Mouse (Mus musculus): ENCODE measurements around the gene Gramd2. TPM values are rescaled to one million over a fixed set of nuclear protein-coding genes. Genes with fewer than 3 reads are reported as not detected.
"Not testable (repeated sequence)": the region's sequence is repeated elsewhere in the genome, so short reads cannot be mapped to it uniquely, and the experiment has no call there.

Gene Gramd2
- polyA plus RNA-seq, 1 experiment from 2014 or later, result 1.3 TPM

DNA sequence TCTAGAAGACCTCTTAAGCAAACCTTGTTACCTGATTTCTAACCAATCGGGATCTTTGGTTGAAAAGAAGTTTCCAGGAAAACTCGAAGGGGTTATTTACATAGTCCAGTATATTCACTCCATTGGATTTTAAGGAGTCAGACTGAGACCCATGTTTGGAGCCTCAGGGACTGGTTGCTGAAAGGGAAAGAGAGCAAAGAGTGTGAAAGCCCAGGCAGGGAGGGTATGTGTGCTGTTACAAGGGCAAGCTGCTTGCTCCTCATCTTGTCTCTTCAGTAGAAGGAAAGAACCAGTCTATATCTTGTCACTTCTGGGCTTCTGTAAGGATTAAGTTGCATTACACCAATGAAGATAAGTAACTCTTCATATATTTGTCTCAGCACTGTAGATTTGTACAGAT lies 72.0 kb downstream of the Gramd2 start:
- Histone ChIP-seq H3K4me2 (peak overlapping the region; percentile 68), H3K4me1 (replicated peaks) (peaks cover 19% of the 10 kb centered on the region), H3K27me3 (no peaks in the 10 kb centered on the region), H3K9me3 (no peaks in the 10 kb centered on the region), H3K9ac (peak overlapping the region; percentile 93), H3K4me3 (peak overlapping the region; percentile 96), H3K36me3 (no peaks in the 10 kb centered on the region), H3K27ac (replicated peaks) (peak overlapping the region; percentile 95)
- ATAC-seq (ENCODE audit: low read depth), result no peak
- WGBS, result 17% methylated on average over 2 of the region's 2 CpGs

DNA sequence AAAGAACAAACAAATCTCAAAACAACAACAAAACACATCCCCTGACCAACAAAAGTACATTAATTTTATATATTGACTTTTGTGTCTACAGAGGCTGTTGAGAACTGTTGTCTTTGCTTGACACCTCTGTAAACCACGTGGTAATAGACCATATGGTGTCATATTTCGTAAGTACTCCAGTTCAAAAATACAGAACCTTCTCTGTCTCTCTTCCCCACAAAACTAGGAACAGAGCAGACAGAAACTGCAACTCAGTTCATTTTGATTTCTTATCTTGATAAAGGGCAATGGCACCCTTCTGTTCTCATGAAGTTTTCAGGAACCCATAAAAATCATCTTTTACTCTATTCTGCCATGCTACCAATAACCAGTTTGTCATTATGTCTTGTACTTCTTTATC lies 75.3 kb downstream of the Gramd2 start:
- Histone ChIP-seq H3K9me3 (no peaks in the 10 kb centered on the region), H3K4me2 (no peak overlapping the region), H3K36me3 (no peaks in the 10 kb centered on the region), H3K9ac (no peak overlapping the region), H3K4me1 (replicated peaks) (peaks cover 11% of the 10 kb centered on the region), H3K27me3 (no peaks in the 10 kb centered on the region), H3K4me3 (no peak overlapping the region), H3K27ac (replicated peaks) (no peak overlapping the region)
- 58% methylated on average over 2 of the region's 2 CpGs for WGBS
- no peak for ATAC-seq (ENCODE audit: low read depth)

DNA sequence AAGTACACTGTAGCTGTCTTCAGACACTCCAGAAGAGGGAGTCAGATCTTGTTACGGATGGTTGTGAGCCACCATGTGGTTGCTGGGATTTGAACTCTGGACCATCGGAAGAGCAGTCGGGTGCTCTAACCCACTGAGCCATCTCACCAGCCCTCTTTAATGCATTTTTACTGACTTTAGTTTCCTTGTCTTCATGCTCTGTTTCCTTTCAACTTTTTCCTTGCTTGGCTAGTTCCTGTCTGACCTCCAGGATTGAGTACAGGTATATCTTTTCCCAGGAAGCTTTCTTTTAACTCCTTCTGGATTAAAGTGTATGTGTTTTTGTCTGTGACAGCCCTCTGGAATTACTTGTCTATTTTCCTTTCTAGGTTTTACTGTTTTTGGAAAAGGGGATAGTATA lies 77.1 kb downstream of the Gramd2 start:
- H3K9me3 ChIP-seq; ATAC-seq (ENCODE audit: low read depth); H3K4me3 ChIP-seq; H3K27me3 ChIP-seq; H3K36me3 ChIP-seq; H3K27ac ChIP-seq (replicated peaks); H3K4me1 ChIP-seq (replicated peaks); H3K9ac ChIP-seq; H3K4me2 ChIP-seq: not testable (repeated sequence)
- 96% methylated on average over 3 of the region's 3 CpGs for WGBS

DNA sequence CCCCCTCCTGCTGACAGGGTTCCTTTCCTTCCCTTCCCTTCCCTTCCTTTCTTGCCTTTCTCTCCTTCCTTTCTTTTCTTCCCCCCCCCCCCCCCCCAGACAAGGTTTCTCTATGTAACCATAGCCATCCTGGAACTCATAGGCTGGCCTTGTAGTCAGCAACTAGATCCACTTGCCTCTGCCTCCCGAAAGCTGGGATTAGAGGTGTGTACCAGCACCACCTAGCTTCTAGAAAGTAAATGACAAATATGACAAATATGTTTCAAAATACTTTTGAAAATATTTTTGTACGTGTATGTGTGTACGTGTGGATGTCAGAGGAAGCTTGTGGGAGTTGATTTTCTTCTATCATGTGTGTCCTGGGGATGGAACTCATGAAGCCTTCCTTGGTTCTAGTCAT lies 80.6 kb downstream of the Gramd2 start:
- no peak overlapping the region for H3K4me2 ChIP-seq
- no peak for ATAC-seq (ENCODE audit: low read depth)
- H3K36me3 ChIP-seq, result no peaks in the 10 kb centered on the region
- no peaks in the 10 kb centered on the region for H3K27me3 ChIP-seq
- H3K4me1 ChIP-seq (replicated peaks), result no peaks in the 10 kb centered on the region
- H3K9me3 ChIP-seq, result no peaks in the 10 kb centered on the region
- H3K4me3 ChIP-seq, result no peak overlapping the region
- WGBS, result 89% methylated on average over 3 of the region's 3 CpGs
- H3K9ac ChIP-seq, result no peak overlapping the region
- H3K27ac ChIP-seq (replicated peaks), result no peak overlapping the region

DNA sequence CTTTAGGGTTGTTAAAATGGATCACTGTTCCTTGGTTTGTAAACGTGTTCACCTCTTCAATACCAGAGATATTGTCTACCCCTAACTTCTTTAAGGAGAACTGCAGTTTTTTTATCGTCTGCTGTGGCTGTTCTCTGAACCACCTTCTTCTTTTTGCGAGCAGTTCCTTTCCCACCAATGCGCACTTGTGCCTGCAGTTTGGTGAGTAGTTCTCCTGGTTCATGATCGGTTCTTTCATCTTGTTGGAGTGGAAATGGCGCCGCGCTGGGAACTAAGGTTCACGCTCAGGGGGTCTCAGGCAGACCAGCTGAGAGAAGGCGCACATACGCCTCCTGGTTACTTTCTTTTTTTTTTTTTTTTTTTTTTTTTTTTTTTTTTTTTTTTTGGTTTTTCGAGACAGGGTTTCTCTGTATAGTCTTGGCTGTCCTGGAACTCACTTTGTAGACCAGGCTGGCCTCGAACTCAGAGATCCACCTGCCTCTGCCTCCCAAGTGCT lies 87.1 kb downstream of the Gramd2 start:
- not testable (repeated sequence) for H3K4me1 ChIP-seq (replicated peaks); H3K9me3 ChIP-seq; H3K27me3 ChIP-seq; H3K9ac ChIP-seq; ATAC-seq (ENCODE audit: low read depth); H3K27ac ChIP-seq (replicated peaks); H3K36me3 ChIP-seq; H3K4me3 ChIP-seq; H3K4me2 ChIP-seq
- 94% methylated on average over 12 of the region's 13 CpGs for WGBS

Other genes starting within 250 kb of the Gramd2 start
- gene Arih1, start 193.5 kb upstream of the Gramd2 start, polyA plus RNA-seq (2015; fragmentation: Nextera tagmentation; extraction: Ambion mirVana), result 17.1 and 20.0 TPM in 2 replicates
- gene Hexa, start 140.6 kb upstream of the Gramd2 start, polyA plus RNA-seq (2015; fragmentation: Nextera tagmentation; extraction: Ambion mirVana), result 58.6 and 63.7 TPM in 2 replicates
- gene Tmem202, start 140.3 kb upstream of the Gramd2 start, polyA plus RNA-seq (2015; fragmentation: Nextera tagmentation; extraction: Ambion mirVana), result 0.24 TPM in 1 of 2 replicates, not detected in the other
- 21.7 and 24.8 TPM in 2 replicates for gene Celf6, start 102.2 kb upstream of the Gramd2 start, polyA plus RNA-seq (2015; fragmentation: Nextera tagmentation; extraction: Ambion mirVana)
- gene Parp6, start 62.9 kb upstream of the Gramd2 start, polyA plus RNA-seq (2015; fragmentation: Nextera tagmentation; extraction: Ambion mirVana), result 189 and 197 TPM in 2 replicates
- 1,094 and 1,196 TPM in 2 replicates for gene Pkm, start 23.8 kb upstream of the Gramd2 start, polyA plus RNA-seq (2015; fragmentation: Nextera tagmentation; extraction: Ambion mirVana)
- gene Senp8, start 70.6 kb downstream of the Gramd2 start, polyA plus RNA-seq (2015; fragmentation: Nextera tagmentation; extraction: Ambion mirVana), result 12.7 and 13.2 TPM in 2 replicates
- gene Myo9a, start 70.8 kb downstream of the Gramd2 start, polyA plus RNA-seq (2015; fragmentation: Nextera tagmentation; extraction: Ambion mirVana), result 23.4 and 26.4 TPM in 2 replicates

Data from neural tube, embryonic 13.5 days (tissue).